Mouse (Mus musculus) limb, embryonic 14.5 days (tissue): ENCODE data around the gene Tchp. TPM values are rescaled to one million over a fixed set of nuclear protein-coding genes. Genes with fewer than 3 reads are reported as not detected.

Experiments used
- ATAC-seq: fragments of 200-750 bp; cut with Nextera tagmentation; 2 replicates; pipeline ENCODE4 v1.8.0; 2017; ENCODE audit warnings: low read depth, moderate number of reproducible peaks, moderate TSS enrichment; ENCODE audit not compliant: low FRiP score
- DNase-seq: peaks from one replicate; pipeline ENCODE4 v3.0.0-alpha.2; 2015; ENCODE audit warnings: low spot score
- H3K27ac ChIP-seq: fragments of 300-500 bp; sonication (generic); replicated peaks from 2 replicates; pipeline ENCODE4 v1.5.1; 2014; ENCODE audit warnings: low read depth, mild to moderate bottlenecking, low read length, moderate library complexity, mixed read lengths
- H3K27me3 ChIP-seq: fragments of 300-500 bp; sonication (generic); 2 replicates; pipeline ENCODE4 v1.6.1; 2014; ENCODE audit warnings: low read length, mixed read lengths; ENCODE audit not compliant: control insufficient read depth, insufficient read depth
- H3K36me3 ChIP-seq: fragments of 300-500 bp; sonication (generic); 2 replicates; pipeline ENCODE4 v1.6.1; 2014; ENCODE audit warnings: mild to moderate bottlenecking, low read length, moderate library complexity, mixed read lengths; ENCODE audit not compliant: control insufficient read depth, insufficient read depth
- H3K4me1 ChIP-seq: fragments of 300-500 bp; sonication (generic); 2 replicates; pipeline ENCODE4 v1.6.1; 2014; ENCODE audit warnings: antibody characterized with exemption, low read length, mixed read lengths; ENCODE audit not compliant: control insufficient read depth, insufficient read depth
- H3K4me2 ChIP-seq: fragments of 300-500 bp; sonication (generic); replicated peaks from 2 replicates; pipeline ENCODE4 v1.6.1; 2014; ENCODE audit warnings: low read depth, mild to moderate bottlenecking, low read length, moderate library complexity; ENCODE audit not compliant: severe bottlenecking
- H3K4me3 ChIP-seq: fragments of 300-500 bp; sonication (generic); replicated peaks from 2 replicates; pipeline ENCODE4 v1.5.1; 2014; ENCODE audit warnings: low read length
- H3K9ac ChIP-seq: fragments of 300-500 bp; sonication (generic); 2 replicates; pipeline ENCODE4 v1.6.1; 2014; ENCODE audit warnings: mild to moderate bottlenecking, low read depth, low read length, moderate library complexity; ENCODE audit not compliant: severe bottlenecking
- H3K9me3 ChIP-seq: fragments of 300-500 bp; sonication (generic); 2 replicates; pipeline ENCODE4 v1.6.1; 2016; ENCODE audit warnings: low read length; ENCODE audit not compliant: control insufficient read depth
- POLR2A ChIP-seq: fragments of 200-500 bp; IDR thresholded peaks from 2 replicates; pipeline ENCODE4 v1.8.0; 2012; ENCODE audit warnings: inconsistent platforms, mild to moderate bottlenecking, moderate library complexity, borderline replicate concordance; ENCODE audit not compliant: insufficient read depth, insufficient read length; ENCODE audit errors: extremely low read depth
- WGBS: fragments of 180-500 bp; shearing (Covaris S2); extraction: QIAGEN DNeasy Blood & Tissue Kit; methylation state at CpG from one replicate; pipeline ENCODE4 v1.1.7; 2014; 5-methylcytosine and 5-hydroxymethylcytosine counted together
- polyA plus RNA-seq, 2 experiments: library from polyadenylated mRNA; depleted of rRNA in 1 of 2; stranded (reverse) in 1 of 2; unstranded in 1 of 2; fragments of >200 nt; fragmentation: Nextera tagmentation in 1 of 2; extraction: Ambion mirVana in 1 of 2; gene quantifications; 2 replicates each; pipeline versions ENCODE4 v1.2.1 to v1.2.3; 2012 to 2014

Tchp gene
- polyA plus RNA-seq, 2 experiments: 10.7 to 33.6 TPM

DNA sequence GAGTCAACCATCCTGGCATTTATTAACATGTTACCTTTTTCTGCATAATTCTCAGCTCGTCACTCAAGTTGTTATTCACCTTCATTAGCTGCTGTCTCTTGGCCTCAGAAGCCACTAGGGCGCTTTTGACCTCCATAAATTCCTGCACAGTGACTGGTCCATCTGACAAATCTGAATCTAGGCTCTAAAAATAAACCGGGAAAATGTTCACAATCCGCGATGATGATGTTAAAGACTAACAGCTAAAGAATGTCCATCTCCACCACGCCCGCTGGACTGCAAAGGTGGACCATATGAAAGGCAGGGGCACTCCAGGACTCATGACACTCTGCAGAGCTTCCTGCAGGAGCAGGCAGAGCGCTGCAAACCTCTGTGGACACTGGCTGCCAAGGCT lies 36.1 kb downstream of the Tchp start:
- Histone ChIP-seq H3K4me2 (no peak overlapping the region), H3K27ac (no peak overlapping the region), H3K4me1 (no peaks in the 10 kb centered on the region), H3K36me3 (peaks cover 85% of the 10 kb centered on the region), H3K4me3 (no peak overlapping the region), H3K27me3 (no peaks in the 10 kb centered on the region), H3K9me3 (no peaks in the 10 kb centered on the region), H3K9ac (no peak overlapping the region)
- no peak for TF ChIP-seq POLR2A
- 93% methylated on average over 8 of the region's 8 CpGs for WGBS
- no peak for DNase-seq
- ATAC-seq: no peak

- no peak for ATAC-seq
- Histone ChIP-seq H3K9ac (no peak overlapping the region), H3K27ac (no peak overlapping the region), H3K4me3 (no peak overlapping the region), H3K4me2 (no peak overlapping the region), H3K36me3 (peaks cover 84% of the 10 kb centered on the region), H3K4me1 (no peaks in the 10 kb centered on the region), H3K27me3 (no peaks in the 10 kb centered on the region), H3K9me3 (no peaks in the 10 kb centered on the region)
- DNase-seq: no peak
- no peak for TF ChIP-seq POLR2A
- WGBS: 84% methylated on average over 5 of the region's 5 CpGs
Measured at GRCm38 (mm10) chr5:114745581-114745980, 38.0 kb downstream of the Tchp start.

- H3K36me3 ChIP-seq: peaks cover 87% of the 10 kb centered on the region
- no peak for TF ChIP-seq POLR2A
Measured at GRCm38 (mm10) chr5:114746886-114747285, 39.3 kb downstream of the Tchp start.

GRCm38 (mm10) chr5:114747521-114747920 lies 40.0 kb downstream of the Tchp start:
- no peak for TF ChIP-seq POLR2A
- WGBS: 89% methylated on average over 5 of the region's 5 CpGs
- DNase-seq: no peak
- no peak for ATAC-seq
- Histone ChIP-seq H3K4me2 (no peak overlapping the region), H3K9me3 (no peaks in the 10 kb centered on the region), H3K27ac (no peak overlapping the region), H3K36me3 (peaks cover 87% of the 10 kb centered on the region), H3K27me3 (no peaks in the 10 kb centered on the region), H3K4me3 (no peak overlapping the region), H3K9ac (no peak overlapping the region), H3K4me1 (no peaks in the 10 kb centered on the region)

More at GRCm38 (mm10) chr5:114746886-114747285, 39.3 kb downstream of the Tchp start:
- no peak overlapping the region for H3K4me3 ChIP-seq
- no peaks in the 10 kb centered on the region for H3K4me1 ChIP-seq
- no peak overlapping the region for H3K9ac ChIP-seq
- ATAC-seq: no peak
- WGBS: 92% methylated on average over 4 of the region's 4 CpGs
- H3K9me3 ChIP-seq: no peaks in the 10 kb centered on the region
- H3K4me2 ChIP-seq: no peak overlapping the region
- H3K27ac ChIP-seq: no peak overlapping the region
- no peak for DNase-seq
- H3K27me3 ChIP-seq: no peaks in the 10 kb centered on the region

GRCm38 (mm10) chr5:114750325-114750724 lies 42.8 kb downstream of the Tchp start:
- H3K9ac ChIP-seq: no peak overlapping the region
- no peaks in the 10 kb centered on the region for H3K9me3 ChIP-seq
- no peaks in the 10 kb centered on the region for H3K4me1 ChIP-seq
- H3K27ac ChIP-seq: no peak overlapping the region
- ATAC-seq (no peak), DNase-seq (no peak)
- H3K27me3 ChIP-seq: no peaks in the 10 kb centered on the region
- WGBS: 83% methylated on average over 10 of the region's 10 CpGs
- no peak overlapping the region for H3K4me2 ChIP-seq
- H3K4me3 ChIP-seq: no peak overlapping the region
- TF ChIP-seq POLR2A: no peak
- peaks cover 86% of the 10 kb centered on the region for H3K36me3 ChIP-seq

- H3K36me3 ChIP-seq: peaks cover 88% of the 10 kb centered on the region
- H3K27me3 ChIP-seq: no peaks in the 10 kb centered on the region
- WGBS: 91% methylated on average over 10 of the region's 10 CpGs
- no peak for ATAC-seq
- no peaks in the 10 kb centered on the region for H3K4me1 ChIP-seq
- H3K9me3 ChIP-seq: no peaks in the 10 kb centered on the region
- no peak overlapping the region for H3K4me3 ChIP-seq
- H3K27ac ChIP-seq: no peak overlapping the region
- TF ChIP-seq POLR2A: no peak
- DNase-seq: no peak
- H3K4me2 ChIP-seq: no peak overlapping the region
- H3K9ac ChIP-seq: no peak overlapping the region
Measured at GRCm38 (mm10) chr5:114752397-114752796, 44.8 kb downstream of the Tchp start.
